Mouse (Mus musculus) fibroblast of lung, adult 2 months (primary cell): ENCODE measurements around the gene Tbc1d2.
"Not testable (repeated sequence)": the region's sequence is repeated elsewhere in the genome, so short reads cannot be mapped to it uniquely, and the experiment has no call there.

Experiments used
- DNase-seq: peaks from one replicate; pipeline ENCODE4 v3.0.0-alpha.2; 2011; ENCODE audit warnings: low read depth

Tbc1d2 gene

GRCm38 (mm10) chr4:46578796-46579346 is 71.1 kb downstream of the Tbc1d2 start:
- DNase-seq, result not testable (repeated sequence)

- DNase-seq, result no peak
These were observed 71.8 kb downstream of the Tbc1d2 start for GRCm38 (mm10) chr4:46578228-46578627.

- DNase-seq, result not testable (repeated sequence)
These were observed 74.3 kb downstream of the Tbc1d2 start for GRCm38 (mm10) chr4:46575509-46576284.

GRCm38 (mm10) chr4:46574841-46575240 is 75.2 kb downstream of the Tbc1d2 start:
- no peak for DNase-seq

GRCm38 (mm10) chr4:46574024-46574753 is 75.8 kb downstream of the Tbc1d2 start:
- DNase-seq, result no peak

GRCm38 (mm10) chr4:46572616-46573015 is 77.4 kb downstream of the Tbc1d2 start:
- no peak for DNase-seq

GRCm38 (mm10) chr4:46571744-46572143 is 78.3 kb downstream of the Tbc1d2 start:
- DNase-seq, result no peak

- no peak for DNase-seq
These were observed 80.3 kb downstream of the Tbc1d2 start for GRCm38 (mm10) chr4:46569671-46570070.

GRCm38 (mm10) chr4:46568169-46568568 is 81.8 kb downstream of the Tbc1d2 start:
- no peak for DNase-seq

GRCm38 (mm10) chr4:46566931-46567671 is 82.9 kb downstream of the Tbc1d2 start:
- DNase-seq, result no peak

GRCm38 (mm10) chr4:46565393-46565955 is 84.5 kb downstream of the Tbc1d2 start:
- no peak for DNase-seq

- DNase-seq, result no peak
These were observed 85.8 kb downstream of the Tbc1d2 start for GRCm38 (mm10) chr4:46564247-46564646.

GRCm38 (mm10) chr4:46563847-46564246 is 86.2 kb downstream of the Tbc1d2 start:
- no peak for DNase-seq

GRCm38 (mm10) chr4:46562841-46563240 is 87.2 kb downstream of the Tbc1d2 start:
- DNase-seq, result no peak

GRCm38 (mm10) chr4:46562037-46562436 is 88.0 kb downstream of the Tbc1d2 start:
- DNase-seq, result no peak

- no peak for DNase-seq
These were observed 89.8 kb downstream of the Tbc1d2 start for GRCm38 (mm10) chr4:46560069-46560705.

- no peak for DNase-seq
These were observed 91.0 kb downstream of the Tbc1d2 start for GRCm38 (mm10) chr4:46558672-46559667.

- DNase-seq, result no peak
These were observed 93.1 kb downstream of the Tbc1d2 start for GRCm38 (mm10) chr4:46556933-46557332.

GRCm38 (mm10) chr4:46555762-46556161 is 94.2 kb downstream of the Tbc1d2 start:
- no peak for DNase-seq
